Mouse (Mus musculus): ENCODE measurements at regions not wholly inside any gene's neighbourhood (a gene's known extent, or its start where the extent isn't known, plus 50 kb on each side); places are given as distances from the start of the nearest gene placed in this dataset.

GRCm38 (mm10) chr15:70765471-70765870 is 3068.9 kb upstream of the Gm6569 start:
- 0 out of 2 replicates have a peak, but pooled peaks cover 5% of the 10 kb centered on the region for H3K9me3 ChIP-seq (ENCODE audit: low read length)
- ATAC-seq: no peak
- TF ChIP-seq CTCF (IDR thresholded peaks at IDR 0.05; ENCODE audit: low read depth): no peak
- H3K27ac ChIP-seq (ENCODE audit: low read depth, low read length): no peak overlapping the region
- H3K4me3 ChIP-seq (ENCODE audit: low read depth, low read length): no peak overlapping the region
- H3K27me3 ChIP-seq (ENCODE audit: insufficient read depth, low read length): no peaks in the 10 kb centered on the region
- no peak overlapping the region for H3K9ac ChIP-seq
- H3K4me2 ChIP-seq (ENCODE audit: low read depth): no peak overlapping the region
- H3K36me3 ChIP-seq (ENCODE audit: insufficient read depth): no peaks in the 10 kb centered on the region
- no peaks in the 10 kb centered on the region for H3K4me1 ChIP-seq (ENCODE audit: insufficient read depth)
- DNase-seq: no peak
